Mouse (Mus musculus): Measurements from ENCODE around the gene Gng12.
"Not testable (repeated sequence)": the region's sequence is repeated elsewhere in the genome, so short reads cannot be mapped to it uniquely, and the experiment has no call there.

The Gng12 gene

GRCm38 (mm10) chr6:66955089-66955657 is 59.0 kb downstream of the Gng12 start:
- no peak for DNase-seq (ENCODE audit: low spot score in 2 of 2)

DNA sequence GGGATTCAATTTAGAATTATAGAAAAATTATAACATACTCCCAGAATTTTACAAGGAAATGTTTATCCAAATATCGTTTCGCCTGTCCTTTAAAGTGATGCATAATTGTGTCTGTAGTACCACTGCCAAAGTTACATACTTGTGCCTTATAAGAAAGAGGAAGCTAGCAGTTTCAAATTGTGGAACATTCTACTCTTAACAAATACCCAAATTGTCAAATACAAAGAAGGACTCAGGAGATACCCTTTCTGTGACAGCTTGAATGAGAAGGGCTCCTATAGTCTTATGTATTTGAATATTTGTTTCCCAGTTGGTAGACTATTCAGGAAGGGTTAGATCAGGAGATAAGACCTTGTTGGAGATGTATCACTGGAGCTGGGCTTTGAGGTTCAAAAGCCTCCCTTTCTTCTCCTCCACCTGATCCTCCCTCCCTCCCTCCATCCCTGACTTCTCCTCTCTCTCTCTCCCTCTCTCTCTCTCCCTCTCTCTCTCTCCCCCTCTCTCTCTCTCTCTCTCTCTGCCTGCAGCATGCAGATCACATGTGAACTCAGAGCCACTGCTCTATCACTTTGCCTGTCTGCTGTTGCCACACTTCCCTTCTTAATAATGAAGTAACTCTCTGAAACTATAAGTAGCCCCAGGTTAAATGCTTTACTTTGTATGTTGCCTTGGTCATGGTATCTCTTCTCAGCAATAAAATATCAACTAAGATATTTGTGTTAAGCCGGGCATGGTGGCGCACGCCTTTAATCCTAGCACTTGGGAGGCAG is 62.5 kb downstream of the Gng12 start:
- no peak for DNase-seq (ENCODE audit: low spot score in 2 of 2)

DNA sequence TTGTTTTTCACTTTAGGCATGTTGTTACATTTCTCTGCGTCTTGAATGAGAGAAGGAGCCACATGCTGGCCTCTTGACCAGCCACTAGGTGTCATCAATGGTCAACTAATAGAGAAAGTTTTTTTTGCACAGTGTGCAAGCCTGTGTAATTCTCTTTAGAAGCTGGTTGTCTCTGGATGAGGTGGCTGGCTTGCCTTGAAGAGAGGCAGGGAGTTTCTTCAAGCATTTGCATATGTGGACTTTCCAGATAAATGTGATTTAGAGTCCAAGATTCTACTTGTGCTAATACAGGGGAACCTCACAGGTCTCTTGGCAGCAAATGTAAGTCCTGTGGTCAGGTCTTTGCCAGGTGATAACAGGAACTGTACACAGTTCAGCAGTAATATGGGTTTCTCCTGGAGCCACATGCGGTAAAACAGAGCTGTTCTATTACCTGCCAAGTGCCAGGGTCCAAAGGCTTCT is 66.4 kb downstream of the Gng12 start:
- no peak for DNase-seq (ENCODE audit: low spot score in 2 of 2)

DNA sequence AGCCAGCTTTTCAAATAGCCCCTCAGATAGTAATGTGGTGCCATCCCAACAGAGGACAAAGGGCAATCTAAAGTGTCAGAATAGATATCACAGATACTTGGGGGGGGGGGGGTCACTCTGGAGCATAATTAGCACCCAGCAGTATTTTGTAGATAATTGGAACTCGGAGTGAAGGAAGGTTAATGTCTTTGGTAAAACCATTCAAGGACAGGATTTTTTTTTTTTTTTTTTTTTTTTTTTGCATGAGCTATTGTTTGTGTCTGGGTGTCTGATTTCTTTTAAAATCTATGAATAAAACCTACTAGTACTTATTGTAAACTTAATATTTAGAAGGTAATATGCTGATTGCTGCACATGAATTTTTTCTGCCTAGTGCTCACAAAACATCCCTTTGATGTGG is 66.9 kb downstream of the Gng12 start:
- no peak for DNase-seq (ENCODE audit: low spot score in 2 of 2)

DNA sequence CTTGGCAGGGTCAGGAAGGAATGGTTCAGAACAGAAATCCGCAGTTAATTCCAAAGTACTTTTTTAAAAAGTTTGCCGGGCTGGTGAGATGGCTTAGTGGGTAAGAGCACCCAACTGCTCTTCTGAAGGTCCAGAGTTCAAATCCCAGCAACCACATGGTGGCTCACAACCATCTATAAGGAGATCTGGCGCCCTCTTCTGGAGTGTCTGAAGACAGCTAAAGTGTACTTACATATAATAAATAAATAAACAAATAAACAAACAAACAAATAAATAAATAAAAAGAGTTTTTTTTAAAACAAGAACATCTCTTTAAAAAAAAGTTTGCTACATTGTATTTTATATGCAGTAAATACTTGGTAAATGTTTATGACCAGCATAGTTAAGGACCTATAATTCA is 67.5 kb downstream of the Gng12 start:
- not testable (repeated sequence) for DNase-seq (ENCODE audit: low spot score in 2 of 2)

GRCm38 (mm10) chr6:66964222-66964621 is 68.0 kb downstream of the Gng12 start:
- no peak for DNase-seq (ENCODE audit: low spot score in 2 of 2)

- DNase-seq (ENCODE audit: low spot score in 2 of 2): no peak
Measured at GRCm38 (mm10) chr6:66965203-66965602, 69.0 kb downstream of the Gng12 start.

DNA sequence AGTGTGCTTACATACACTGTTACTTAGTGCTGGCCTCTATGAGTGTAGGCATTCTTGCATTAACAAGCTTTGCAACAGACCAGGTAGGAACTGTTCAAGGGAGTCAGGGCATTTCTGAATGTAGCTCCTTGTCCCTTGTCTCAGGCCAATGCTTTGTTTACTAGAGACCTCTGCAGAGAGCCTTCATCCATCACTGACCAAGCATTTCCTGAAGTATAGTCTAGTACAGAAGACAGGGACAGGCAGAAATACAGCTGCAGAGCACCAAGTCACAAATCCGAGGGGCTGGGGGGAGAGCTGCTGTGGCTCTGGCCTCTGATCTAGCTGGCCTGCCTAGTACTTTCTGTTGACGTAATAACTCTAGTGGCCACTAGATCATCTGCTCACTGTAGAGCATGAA is 71.6 kb downstream of the Gng12 start:
- no peak for DNase-seq (ENCODE audit: low spot score in 2 of 2)

GRCm38 (mm10) chr6:66969446-66969845 is 73.2 kb downstream of the Gng12 start:
- no peak for DNase-seq (ENCODE audit: low spot score in 2 of 2)

GRCm38 (mm10) chr6:66972300-66972699 is 76.1 kb downstream of the Gng12 start:
- DNase-seq (ENCODE audit: low spot score in 2 of 2): no peak

GRCm38 (mm10) chr6:66973180-66973579 is 77.0 kb downstream of the Gng12 start:
- DNase-seq (ENCODE audit: low spot score in 2 of 2): no peak

GRCm38 (mm10) chr6:66975522-66975921 is 79.3 kb downstream of the Gng12 start:
- no peak for DNase-seq (ENCODE audit: low spot score in 2 of 2)

DNA sequence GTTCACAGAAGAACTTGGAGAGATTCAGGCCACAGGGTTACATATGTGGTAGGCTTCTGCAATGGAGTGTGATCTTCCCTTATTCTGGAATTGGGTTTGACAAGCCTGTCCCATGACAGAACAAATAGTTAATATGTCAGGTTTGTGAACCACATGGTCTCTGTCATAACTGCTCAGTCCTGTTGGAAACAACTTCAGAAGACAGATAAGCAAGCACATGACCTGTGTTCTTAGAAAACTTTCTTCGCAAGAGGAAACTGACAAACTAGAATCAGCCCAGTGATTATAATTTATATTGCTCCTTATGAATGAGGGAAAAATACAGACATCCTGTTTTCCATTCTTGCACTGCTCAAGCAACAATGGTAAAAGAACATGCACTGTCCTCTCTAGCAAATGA is 83.0 kb downstream of the Gng12 start:
- no peak for DNase-seq (ENCODE audit: low spot score in 2 of 2)

DNA sequence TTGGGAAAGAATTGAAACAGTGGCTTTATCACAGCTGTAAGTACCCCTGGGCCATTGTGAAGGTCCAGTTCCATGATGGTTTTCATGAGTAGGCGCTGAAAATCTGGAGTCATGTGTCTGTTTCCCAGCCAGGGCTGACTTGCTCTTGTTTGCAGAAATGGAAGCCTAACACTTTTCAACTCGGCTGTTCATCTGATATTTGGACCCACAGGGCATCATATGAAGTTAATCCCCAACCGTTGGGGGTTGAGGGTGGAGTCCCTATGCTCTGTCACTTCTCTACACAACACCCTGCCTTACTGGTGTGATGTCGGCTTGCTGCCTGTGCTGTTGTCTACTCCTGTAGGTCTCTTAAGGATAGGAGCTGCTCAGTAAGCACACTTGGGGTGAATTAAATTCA is 83.8 kb downstream of the Gng12 start:
- DNase-seq (ENCODE audit: low spot score in 2 of 2): no peak

GRCm38 (mm10) chr6:66981366-66981765 is 85.2 kb downstream of the Gng12 start:
- no peak for DNase-seq (ENCODE audit: low spot score in 2 of 2)

- DNase-seq (ENCODE audit: low spot score in 2 of 2): no peak
Measured at GRCm38 (mm10) chr6:66981864-66982263, 85.7 kb downstream of the Gng12 start.

GRCm38 (mm10) chr6:66984079-66984478 is 87.9 kb downstream of the Gng12 start:
- no peak for DNase-seq (ENCODE audit: low spot score in 2 of 2)

GRCm38 (mm10) chr6:66984672-66985071 is 88.5 kb downstream of the Gng12 start:
- DNase-seq (ENCODE audit: low spot score in 2 of 2): no peak

GRCm38 (mm10) chr6:66985500-66985899 is 89.3 kb downstream of the Gng12 start:
- DNase-seq (ENCODE audit: low spot score in 2 of 2): no peak

GRCm38 (mm10) chr6:66986063-66986462 is 89.9 kb downstream of the Gng12 start:
- DNase-seq (ENCODE audit: low spot score in 2 of 2): no peak

GRCm38 (mm10) chr6:66987643-66988042 is 91.4 kb downstream of the Gng12 start:
- DNase-seq (ENCODE audit: low spot score in 2 of 2): peak in 1 of 2 experiments; percentile 20

DNA sequence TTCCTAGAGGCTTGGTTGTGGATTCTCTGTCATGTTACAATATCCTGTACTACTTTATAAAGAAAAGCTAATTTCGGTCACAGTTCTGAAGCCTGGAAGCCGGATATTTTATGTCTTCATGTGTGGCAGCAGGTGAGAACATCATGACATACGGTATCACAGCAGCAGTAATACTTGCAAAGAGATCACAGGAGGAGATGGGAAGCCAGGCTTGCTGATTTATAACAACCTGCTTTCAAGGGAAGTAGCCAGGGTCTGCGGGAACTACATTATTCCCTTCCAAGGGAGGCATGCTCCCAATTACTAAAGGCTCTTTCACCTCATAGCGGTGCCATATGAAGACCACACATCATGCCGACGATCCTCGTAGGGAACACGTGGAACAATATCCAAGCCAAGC is 92.2 kb downstream of the Gng12 start:
- DNase-seq (ENCODE audit: low spot score in 2 of 2): no peak

- no peak for DNase-seq (ENCODE audit: low spot score in 2 of 2)
Measured at GRCm38 (mm10) chr6:66989037-66989436, 92.8 kb downstream of the Gng12 start.

Measured in urinary bladder, adult 18-20 months (tissue).